Mouse (Mus musculus) urinary bladder, postnatal 36 days (tissue): ENCODE results near the gene Soat2.
A peak's percentile ranks its signal among the peaks of the same experiment; 100 is the strongest.

Experiments used
- DNase-seq, 2 experiments: peaks; one replicate each; pipeline ENCODE4 v3.0.0; 2022; ENCODE audit warnings: low spot score in 2 of 2, mixed read lengths in 1 of 2

Soat2 gene

GRCm38 (mm10) chr15:102150301-102151135 is at the start of gene Soat2:
Gene Soat2 (plus strand): TSS chr15:102150526.
- peak; percentile 46 to 50 for DNase-seq

- DNase-seq: no peak
These were observed 49.2 kb upstream of the Soat2 start for GRCm38 (mm10) chr15:102100996-102101671.

- no peak for DNase-seq
These were observed 48.4 kb upstream of the Soat2 start for GRCm38 (mm10) chr15:102101672-102102541.

DNA sequence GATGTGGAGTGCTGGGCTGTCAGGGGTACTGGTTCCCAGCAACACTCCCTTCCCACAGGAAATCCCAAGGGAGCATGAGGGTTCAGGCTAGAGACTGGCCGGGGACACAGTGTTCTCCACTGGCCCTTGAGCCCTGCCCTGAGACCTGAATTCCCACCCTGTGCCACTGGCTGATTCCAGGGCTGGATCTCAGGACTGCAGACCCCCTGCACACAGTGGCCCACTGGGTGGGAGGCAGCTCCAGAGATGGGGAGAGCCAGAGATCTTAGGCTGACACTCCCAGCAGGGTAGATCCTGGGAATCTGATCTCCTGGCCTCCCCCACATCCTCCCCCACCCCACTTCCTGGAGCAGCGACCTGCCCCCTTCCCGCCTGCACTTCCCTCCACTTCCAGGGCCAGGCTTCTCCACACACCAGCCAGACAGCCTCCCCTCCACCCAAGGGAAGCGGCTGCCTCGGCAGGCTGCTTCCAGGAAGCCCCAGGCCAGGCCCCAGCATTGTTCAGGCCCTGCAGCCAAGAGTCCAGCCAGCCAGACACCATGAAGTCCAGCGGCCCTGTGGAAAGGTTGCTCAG is 47.7 kb upstream of the Soat2 start:
- peak in 1 of 2 experiments; percentile 70 for DNase-seq

GRCm38 (mm10) chr15:102103371-102103946 is 46.9 kb upstream of the Soat2 start:
- DNase-seq: no peak

- DNase-seq: peak; percentile 63 to 90
These were observed 46.3 kb upstream of the Soat2 start for GRCm38 (mm10) chr15:102103947-102104555.

DNA sequence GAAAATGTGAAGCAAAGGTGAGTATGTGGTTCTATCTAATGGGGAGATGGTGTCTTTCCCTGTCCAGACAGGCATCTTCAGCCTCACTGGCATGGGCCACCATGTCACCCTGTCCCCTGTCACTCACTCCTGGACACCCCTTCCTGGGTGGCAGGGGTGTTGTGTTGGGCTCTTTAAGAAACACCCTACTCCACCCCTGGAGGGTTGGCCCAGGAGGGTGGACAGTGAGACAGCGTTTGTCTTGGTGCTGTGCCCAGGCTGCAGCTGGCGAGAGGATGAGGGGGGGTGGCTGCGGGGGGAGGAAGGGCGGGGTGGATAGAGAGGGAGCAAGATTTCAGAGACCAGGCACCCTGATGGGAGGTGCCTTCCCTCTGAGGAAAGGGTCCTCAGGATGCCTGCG is 45.0 kb upstream of the Soat2 start:
- peak; percentile 68 to 84 for DNase-seq

DNA sequence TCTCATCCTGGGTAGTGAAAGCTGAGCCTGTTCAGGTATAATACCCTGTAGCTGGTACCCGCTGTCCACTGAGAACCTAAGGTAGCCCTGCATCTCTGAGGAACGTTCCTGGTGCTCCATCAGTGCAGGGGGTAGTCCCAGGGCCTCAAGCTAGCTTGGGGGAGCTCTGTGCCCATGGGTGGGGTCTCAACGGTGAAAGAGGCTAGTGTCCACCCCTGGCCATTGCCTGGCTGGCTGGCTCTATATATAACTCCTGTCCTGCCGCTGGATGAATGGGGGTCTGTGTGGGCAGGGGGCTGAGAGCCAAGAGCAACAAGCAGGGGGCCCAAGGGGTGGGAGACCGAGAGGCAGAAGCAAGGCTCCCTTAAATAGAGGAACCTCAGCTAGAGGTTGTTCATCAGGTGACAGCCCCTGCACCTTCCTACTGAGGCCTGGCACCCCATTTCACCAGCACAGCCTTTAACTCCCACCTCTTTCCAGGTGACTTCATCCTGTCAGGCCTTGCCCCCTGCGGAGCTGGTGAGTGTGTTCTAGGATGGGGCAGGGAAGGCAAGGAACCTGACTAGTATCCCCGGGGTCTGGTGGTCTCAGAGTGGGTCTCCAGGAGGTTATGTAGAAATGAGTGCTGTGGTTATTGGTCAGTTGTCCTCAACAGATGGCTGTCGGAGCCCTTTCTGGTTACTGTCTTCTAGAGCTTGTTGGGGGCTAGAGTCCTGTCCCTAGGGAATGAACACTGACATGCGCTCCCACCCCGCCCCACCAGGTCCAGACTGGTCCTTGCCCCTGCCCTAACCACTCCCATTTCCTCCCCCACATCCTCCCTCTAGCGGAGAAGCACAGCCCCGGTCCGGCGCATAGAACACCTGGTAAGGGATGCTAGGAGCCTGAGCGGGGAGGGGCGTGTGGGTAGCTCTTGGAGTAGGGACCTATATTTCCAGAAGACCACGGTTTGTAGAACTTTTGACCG is 44.3 kb upstream of the Soat2 start:
- DNase-seq: no peak

DNA sequence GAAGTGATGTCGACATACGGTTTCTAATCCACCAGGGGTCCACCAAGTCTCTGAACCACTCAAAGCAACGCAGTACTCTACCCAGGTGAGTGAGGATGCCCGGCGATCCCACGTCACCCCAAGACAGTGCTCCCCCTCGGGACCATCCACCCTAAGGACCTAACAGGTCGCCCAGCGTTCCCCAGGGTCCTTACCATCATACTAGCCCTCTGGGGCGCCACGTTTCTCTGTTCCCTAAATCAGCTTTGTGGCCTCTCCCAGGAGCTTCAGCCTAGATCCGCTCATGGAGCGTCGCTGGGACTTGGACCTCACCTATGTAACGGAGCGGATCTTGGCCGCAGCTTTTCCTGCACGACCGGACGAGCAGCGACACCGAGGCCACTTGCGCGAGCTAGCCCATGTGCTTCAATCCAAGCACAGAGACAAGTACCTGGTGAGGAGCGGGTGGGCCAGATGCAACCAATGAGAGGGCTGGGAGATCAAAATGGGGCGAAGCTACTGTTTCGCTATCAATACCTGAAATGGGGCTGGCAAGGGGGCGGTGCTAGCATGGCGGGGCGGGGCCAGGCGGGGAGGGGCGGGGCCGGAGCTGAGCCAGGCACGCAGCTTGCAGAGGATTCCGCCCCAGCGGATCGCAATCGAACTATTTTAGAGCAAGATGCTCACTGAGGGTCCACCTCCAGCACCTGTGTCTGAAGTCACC is 43.4 kb upstream of the Soat2 start:
- no peak for DNase-seq

DNA sequence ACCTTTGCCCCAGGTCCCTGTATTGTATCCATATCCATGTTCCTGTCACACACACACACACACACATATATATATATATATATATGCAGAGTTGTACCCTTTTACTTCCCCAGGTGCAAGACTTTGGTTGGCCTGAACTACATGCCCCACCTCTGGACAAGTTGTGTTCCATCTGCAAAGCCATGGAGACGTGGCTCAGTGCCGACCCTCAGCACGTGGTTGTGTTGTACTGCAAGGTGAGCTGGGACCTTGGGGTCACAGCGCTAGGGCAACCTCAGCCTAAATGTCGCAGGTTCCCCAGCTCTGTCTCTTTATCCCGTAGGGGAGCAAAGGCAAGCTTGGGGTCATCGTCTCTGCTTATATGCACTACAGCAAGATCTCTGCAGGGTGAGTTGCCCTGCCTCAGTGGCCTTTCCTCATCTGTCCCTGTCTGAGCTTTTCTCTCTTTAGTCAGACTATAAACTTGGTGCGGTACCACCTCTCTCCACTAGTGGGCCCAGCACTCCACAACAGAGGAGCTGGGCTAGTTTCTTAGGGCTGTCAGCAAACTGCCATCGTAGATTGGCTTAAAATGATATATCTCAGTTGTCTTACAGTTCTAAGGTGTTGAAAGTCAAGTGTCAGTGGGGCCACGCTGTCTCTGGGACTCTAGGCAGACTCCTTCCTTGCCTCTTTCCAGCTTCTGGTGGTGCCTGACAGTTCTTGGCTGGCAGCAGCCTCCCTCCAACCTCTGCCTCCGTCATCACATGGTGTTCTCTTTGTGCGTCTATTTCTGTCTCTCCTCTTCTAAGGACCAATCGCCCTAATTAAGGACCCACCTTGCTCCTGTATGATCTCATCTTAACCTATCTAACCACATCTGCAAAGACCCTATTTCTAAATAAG is 42.4 kb upstream of the Soat2 start:
- peak in 1 of 2 experiments; percentile 59 for DNase-seq

- peak; percentile 54 to 76 for DNase-seq
These were observed 41.4 kb upstream of the Soat2 start for GRCm38 (mm10) chr15:102108651-102109525.

DNA sequence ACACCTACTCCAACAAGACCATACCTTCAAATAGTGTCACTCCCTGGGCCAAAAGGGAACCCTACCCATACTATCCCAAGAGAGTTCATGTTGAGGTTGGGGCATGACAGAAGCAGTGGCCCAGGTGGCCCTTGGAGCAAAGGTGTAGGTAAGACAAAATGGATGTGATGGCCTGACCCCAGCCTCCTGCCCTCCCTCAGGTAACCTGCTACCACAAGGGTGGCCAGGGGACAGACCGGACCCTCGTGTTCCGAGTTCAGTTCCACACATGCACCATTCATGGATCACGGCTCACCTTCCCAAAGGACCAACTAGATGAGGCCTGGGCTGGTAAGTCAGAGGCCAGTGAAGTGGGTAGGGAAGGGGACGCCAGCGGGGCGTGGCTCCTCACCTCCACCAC is 40.1 kb upstream of the Soat2 start:
- no peak for DNase-seq

DNA sequence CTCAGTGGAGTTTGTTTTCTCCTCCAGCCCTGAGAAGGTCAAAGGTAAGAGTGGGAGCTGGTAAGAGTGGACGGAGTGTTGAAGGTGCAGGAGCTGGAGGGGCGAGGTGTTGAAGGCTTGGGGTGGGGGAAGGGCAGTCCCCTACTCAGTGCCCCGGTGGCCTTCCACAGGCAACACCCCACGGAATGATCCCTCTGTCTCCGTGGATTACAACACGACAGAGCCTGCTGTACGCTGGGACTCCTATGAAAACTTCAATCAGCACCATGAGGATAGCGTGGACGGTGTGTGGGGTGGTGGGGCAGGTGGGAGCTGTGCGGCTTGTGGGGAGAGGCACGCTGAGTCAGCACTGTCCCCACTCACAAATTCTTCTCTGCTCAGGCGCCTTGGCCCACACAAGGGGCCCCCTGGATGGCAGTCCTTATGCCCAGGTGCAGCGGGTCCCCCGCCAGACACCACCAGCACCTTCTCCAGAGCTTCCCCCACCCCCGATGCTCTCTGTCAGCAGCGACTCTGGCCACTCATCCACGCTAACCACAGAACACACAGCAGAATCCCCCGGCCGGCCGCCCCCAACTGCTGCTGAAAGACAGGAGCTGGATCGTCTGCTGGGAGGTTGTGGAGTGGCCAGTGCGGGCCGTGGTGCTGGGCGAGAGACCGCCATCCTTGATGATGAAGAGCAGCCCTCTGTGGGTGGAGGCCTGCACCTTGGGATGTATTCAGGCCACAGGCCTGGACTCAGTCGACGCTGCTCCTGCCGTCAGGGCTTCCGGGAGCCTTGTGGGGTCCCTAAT is 39.4 kb upstream of the Soat2 start:
- no peak for DNase-seq

DNA sequence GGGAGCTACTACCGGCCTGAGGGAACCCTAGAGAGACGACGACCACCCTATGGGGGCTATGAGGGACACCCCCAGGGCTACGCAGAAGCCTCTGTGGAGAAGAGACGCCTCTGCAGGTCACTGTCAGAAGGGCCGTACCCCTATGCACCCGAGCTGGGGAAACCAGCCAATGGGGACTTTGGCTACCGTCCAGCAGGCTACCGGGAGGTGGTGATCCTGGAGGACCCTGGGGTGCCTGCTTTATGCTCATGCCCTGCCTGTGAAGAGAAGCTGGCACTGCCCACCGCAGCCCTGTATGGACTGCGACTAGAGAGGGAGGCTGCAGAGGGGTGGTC is 38.9 kb upstream of the Soat2 start:
- DNase-seq: no peak

- DNase-seq: no peak
These were observed 38.1 kb upstream of the Soat2 start for GRCm38 (mm10) chr15:102112181-102112580.

DNA sequence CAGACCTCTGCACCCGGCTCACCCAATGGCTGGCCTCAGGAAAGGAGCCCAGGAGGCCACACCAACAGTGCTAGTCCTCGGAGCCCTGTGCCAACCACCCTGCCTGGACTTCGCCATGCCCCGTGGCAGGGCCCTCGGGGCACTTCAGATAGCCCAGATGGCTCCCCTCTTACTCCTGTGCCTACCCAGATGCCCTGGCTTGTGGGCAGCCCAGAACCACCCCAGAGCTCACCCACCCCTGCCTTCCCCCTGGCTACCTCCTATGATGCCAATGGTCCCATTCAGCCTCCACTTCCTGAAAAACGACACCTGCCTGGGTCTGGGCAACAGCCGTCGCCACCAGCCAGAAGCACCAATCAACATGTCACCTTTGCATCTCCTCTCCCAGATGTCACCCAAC is 37.5 kb upstream of the Soat2 start:
- DNase-seq: no peak
